Mouse (Mus musculus): Measurements from ENCODE around the gene Iqsec1. TPM values are rescaled to one million over a fixed set of nuclear protein-coding genes. Genes with fewer than 3 reads are reported as not detected.

Gene Iqsec1
- polyA plus RNA-seq, 1 experiment from 2014 or later = 8.7 TPM

DNA sequence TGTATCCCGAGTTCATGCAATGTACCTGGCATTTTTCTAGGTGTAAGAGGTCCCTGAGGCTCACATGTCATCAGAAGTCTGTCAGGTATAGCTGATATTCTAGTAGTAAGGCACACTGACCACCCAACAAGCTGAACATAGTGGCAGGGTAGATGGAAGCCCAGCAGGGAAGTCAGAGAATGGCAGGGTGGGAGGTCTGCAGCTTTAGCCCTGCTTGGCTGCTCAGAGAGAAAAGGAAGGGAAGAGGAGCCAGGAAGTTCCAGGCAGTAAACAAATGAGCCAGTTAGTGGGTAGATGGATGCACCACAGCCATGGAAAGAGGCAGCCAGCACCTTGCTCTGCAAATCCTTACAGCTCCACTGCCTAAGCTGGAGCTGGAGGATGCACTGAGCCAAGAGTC lies 181.7 kb downstream of the Iqsec1 start:
- peaks cover 3% of the 10 kb centered on the region; the same call in 1 of the 2 replicates for H3K27me3 ChIP-seq (replicated peaks)
- no peak overlapping the region for H3K4me2 ChIP-seq (replicated peaks)
- no peaks in the 10 kb centered on the region for H3K9me3 ChIP-seq
- peaks cover 14% of the 10 kb centered on the region for H3K4me1 ChIP-seq (replicated peaks)
- ATAC-seq = no peak
- H3K36me3 ChIP-seq = no peaks in the 10 kb centered on the region
- no peak overlapping the region for H3K4me3 ChIP-seq (replicated peaks)
- WGBS = 89% methylated on average over 1 of the region's 1 CpGs
- H3K27ac ChIP-seq = no peak overlapping the region
- no peak overlapping the region for H3K9ac ChIP-seq

DNA sequence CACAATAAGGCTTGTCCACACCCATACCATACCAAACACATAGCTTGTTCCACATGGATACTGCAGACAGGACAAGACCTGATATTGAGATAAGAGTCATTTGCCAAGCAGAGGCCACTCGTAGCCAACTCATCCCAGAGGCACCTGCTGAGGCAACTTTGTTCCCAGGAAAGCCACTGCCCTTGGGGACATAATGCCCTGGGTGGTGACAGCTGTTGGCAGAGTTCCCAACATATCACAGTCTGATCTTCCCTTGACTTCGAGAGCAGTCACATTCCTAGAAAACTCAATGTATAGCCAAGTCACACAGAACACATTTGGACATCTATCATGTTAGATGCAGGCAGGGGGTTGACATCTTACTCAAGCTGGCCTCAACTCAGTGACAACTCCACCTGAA lies 183.4 kb downstream of the Iqsec1 start:
- no peaks in the 10 kb centered on the region for H3K9me3 ChIP-seq
- no peak overlapping the region for H3K27ac ChIP-seq
- no peaks in the 10 kb centered on the region for H3K36me3 ChIP-seq
- H3K4me1 ChIP-seq (replicated peaks) = peaks cover 12% of the 10 kb centered on the region
- peaks cover 3% of the 10 kb centered on the region; the same call in 1 of the 2 replicates for H3K27me3 ChIP-seq (replicated peaks)
- H3K4me2 ChIP-seq (replicated peaks) = no peak overlapping the region
- H3K9ac ChIP-seq = no peak overlapping the region
- H3K4me3 ChIP-seq (replicated peaks) = no peak overlapping the region
- ATAC-seq = no peak
- 63% methylated on average over 2 of the region's 2 CpGs for WGBS

DNA sequence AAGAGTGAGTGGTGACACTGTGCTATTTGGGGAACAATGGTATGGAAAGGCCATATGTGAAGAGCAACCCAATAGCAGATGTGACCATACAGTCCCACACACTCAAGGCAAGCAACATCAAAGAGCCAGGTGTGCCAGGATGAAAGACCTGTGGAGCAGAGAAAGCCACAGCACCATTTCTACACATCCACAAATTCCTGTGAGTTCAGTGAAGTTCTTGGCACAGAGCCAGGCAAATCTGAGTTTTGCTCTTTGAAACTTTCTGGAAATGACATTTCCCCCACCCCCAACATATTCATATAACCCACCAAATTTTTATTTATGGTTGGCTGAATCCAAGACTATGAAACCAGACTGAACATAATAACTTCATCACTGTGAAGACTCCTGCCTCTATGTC lies 183.8 kb downstream of the Iqsec1 start:
- Histone ChIP-seq H3K4me1 (replicated peaks) (peaks cover 8% of the 10 kb centered on the region), H3K4me2 (replicated peaks) (no peak overlapping the region), H3K9me3 (no peaks in the 10 kb centered on the region), H3K4me3 (replicated peaks) (no peak overlapping the region), H3K9ac (no peak overlapping the region), H3K27me3 (replicated peaks) (no peaks in the 10 kb centered on the region), H3K36me3 (no peaks in the 10 kb centered on the region), H3K27ac (no peak overlapping the region)
- ATAC-seq = no peak

DNA sequence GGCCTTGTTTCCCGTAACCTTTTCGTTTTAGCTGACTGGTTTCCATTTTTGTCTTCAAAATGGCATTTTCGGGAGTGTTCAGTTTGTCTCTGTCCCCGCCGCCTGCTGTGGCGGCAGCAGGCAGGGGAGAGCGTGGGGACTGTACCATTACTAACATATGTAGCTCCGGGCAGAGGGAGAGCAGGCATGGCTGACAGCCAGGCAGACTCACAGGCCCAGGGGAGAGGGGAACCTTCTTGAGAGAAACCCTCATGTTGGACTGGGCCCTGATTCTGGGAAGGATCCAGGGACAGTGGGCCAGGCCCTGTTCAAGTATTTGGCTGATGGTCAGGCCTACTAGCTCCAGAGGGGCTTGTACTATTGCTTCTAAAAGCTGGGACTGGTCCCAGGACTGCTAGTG lies 185.9 kb downstream of the Iqsec1 start:
- no peak for ATAC-seq
- Histone ChIP-seq H3K4me3 (replicated peaks) (no peak overlapping the region), H3K4me2 (replicated peaks) (no peak overlapping the region), H3K9ac (no peak overlapping the region), H3K27ac (no peak overlapping the region), H3K27me3 (replicated peaks) (no peaks in the 10 kb centered on the region), H3K9me3 (no peaks in the 10 kb centered on the region), H3K4me1 (replicated peaks) (no peaks in the 10 kb centered on the region), H3K36me3 (no peaks in the 10 kb centered on the region)
- 81% methylated on average over 8 of the region's 8 CpGs for WGBS

DNA sequence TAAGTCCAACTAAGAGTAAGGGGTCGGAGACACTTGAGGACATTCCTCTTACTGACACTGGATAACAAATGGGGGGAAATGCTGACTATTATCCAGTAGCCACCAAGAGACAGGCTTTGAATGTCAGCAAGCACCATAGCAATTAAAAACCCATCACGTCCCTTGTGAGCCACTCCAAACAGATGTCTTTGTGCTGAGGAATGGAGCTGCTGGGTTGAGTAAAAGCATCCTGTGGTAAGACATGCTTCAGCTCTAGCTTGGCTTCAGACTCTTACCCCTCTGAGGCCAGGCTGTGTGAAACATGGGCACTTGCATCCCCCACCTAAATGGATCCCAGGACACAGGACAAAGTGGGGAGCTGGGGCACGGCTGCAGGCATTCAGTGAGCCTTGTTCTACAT lies 186.4 kb downstream of the Iqsec1 start:
- WGBS = 73% methylated on average over 3 of the region's 3 CpGs
- no peak overlapping the region for H3K9ac ChIP-seq
- no peaks in the 10 kb centered on the region for H3K36me3 ChIP-seq
- no peaks in the 10 kb centered on the region for H3K4me1 ChIP-seq (replicated peaks)
- no peak overlapping the region for H3K27ac ChIP-seq
- no peaks in the 10 kb centered on the region for H3K27me3 ChIP-seq (replicated peaks)
- no peaks in the 10 kb centered on the region for H3K9me3 ChIP-seq
- ATAC-seq = no peak
- H3K4me2 ChIP-seq (replicated peaks) = no peak overlapping the region
- H3K4me3 ChIP-seq (replicated peaks) = no peak overlapping the region

DNA sequence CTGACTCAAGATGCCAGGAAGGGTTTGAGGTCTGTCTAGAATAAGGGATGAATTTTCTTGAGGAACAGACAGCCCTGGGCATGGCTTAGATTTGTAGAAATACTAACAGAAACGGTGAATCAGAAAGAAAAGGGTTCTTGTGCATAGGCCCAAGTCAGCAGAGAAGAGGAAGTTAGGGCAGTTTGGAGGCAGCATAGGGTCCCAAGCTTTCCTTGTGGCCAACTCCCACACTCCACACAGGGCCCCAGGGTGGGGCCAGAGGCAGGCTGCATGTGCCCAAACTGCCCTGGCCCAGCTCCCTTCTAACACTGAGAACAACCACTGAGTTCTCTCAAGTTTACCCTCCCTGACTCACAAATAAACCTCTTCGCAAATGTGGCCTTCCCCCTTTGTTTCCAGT lies 187.7 kb downstream of the Iqsec1 start:
- 89% methylated on average over 2 of the region's 2 CpGs for WGBS
- ATAC-seq = no peak

DNA sequence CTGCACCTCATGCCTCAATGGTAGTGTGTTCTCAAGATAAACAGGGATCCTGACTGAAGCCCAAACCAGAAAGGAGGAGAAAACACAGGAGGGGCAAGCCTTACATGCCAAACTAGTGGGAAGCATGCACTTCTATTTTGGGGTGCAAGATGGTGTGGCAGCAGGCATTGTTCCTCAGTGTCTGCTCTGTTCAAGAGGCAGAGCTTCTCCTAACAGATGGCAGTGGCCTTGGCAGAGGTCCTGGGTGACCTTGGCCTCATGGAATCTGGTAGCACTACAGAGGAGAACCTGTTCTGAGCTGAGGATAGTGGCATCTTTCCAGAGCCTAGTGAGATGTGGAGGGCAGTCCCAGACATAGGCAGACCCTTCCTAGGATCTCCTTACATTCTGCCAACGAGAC lies 189.4 kb downstream of the Iqsec1 start:
- ATAC-seq = no peak
- Histone ChIP-seq H3K27me3 (replicated peaks) (no peaks in the 10 kb centered on the region), H3K36me3 (no peaks in the 10 kb centered on the region), H3K9ac (no peak overlapping the region), H3K4me1 (replicated peaks) (no peaks in the 10 kb centered on the region), H3K27ac (no peak overlapping the region), H3K4me3 (replicated peaks) (no peak overlapping the region), H3K4me2 (replicated peaks) (no peak overlapping the region), H3K9me3 (no peaks in the 10 kb centered on the region)
- 92% methylated on average over 1 of the region's 1 CpGs for WGBS

More for the DNA sequence above, 187.7 kb downstream of the Iqsec1 start:
- Histone ChIP-seq H3K27ac (no peak overlapping the region), H3K9ac (no peak overlapping the region), H3K27me3 (replicated peaks) (no peaks in the 10 kb centered on the region), H3K4me1 (replicated peaks) (no peaks in the 10 kb centered on the region), H3K9me3 (no peaks in the 10 kb centered on the region), H3K4me3 (replicated peaks) (no peak overlapping the region), H3K36me3 (no peaks in the 10 kb centered on the region), H3K4me2 (replicated peaks) (no peak overlapping the region)

DNA sequence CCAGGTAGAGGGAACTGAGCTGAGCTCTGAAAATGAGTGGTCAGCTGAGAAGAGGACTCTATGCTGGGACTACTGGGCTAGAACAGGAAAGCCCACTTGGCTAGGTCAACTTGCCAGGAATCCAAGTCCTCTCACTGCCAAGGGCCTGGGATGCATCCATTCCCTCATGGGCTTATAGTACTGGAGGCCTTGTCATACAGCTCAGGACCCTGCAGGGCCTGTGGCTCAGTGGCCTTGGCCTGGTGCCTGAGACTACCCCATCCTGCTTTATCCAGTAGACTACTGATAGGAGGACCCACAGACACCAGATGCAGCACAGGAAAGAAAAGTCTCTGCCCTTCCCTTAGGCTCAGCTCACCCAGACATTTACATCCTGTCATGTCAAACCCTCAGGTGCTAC lies 190.3 kb downstream of the Iqsec1 start:
- no peak for ATAC-seq
- Histone ChIP-seq H3K4me1 (replicated peaks) (no peaks in the 10 kb centered on the region), H3K9me3 (no peaks in the 10 kb centered on the region)

DNA sequence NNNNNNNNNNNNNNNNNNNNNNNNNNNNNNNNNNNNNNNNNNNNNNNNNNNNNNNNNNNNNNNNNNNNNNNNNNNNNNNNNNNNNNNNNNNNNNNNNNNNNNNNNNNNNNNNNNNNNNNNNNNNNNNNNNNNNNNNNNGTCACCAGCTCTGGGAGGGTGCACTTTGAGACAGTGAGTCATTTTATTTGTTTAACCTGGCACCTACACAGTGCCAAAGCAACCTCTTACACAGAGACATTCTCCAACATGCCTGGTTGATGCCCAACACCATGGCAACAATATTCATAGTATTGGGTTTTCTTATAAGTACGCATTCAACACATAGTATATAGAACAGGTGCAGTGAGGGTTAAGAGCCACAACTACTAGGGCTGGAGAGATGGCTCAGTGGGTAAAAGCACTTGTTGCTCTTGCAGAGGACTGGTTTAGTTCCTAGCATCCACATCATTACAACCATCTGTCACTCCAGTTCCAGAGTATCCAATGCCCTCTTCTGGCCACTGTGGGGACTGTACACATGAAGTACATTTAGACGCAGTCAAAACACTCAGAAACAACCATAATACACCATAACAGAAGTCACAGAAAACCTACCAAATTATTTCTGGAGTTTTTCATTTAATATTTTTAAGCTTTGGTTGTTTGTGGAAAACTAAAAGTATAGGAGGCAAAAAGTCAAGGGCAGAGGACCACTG lies 191.4 kb downstream of the Iqsec1 start:
- Histone ChIP-seq H3K36me3 (no peaks in the 10 kb centered on the region), H3K9me3 (no peaks in the 10 kb centered on the region), H3K4me2 (replicated peaks) (no peak overlapping the region), H3K4me3 (replicated peaks) (no peak overlapping the region), H3K27me3 (replicated peaks) (no peaks in the 10 kb centered on the region), H3K27ac (no peak overlapping the region), H3K4me1 (replicated peaks) (no peaks in the 10 kb centered on the region), H3K9ac (no peak overlapping the region)
- no peak for ATAC-seq
- WGBS = 90% methylated on average over 2 of the region's 2 CpGs

More for the DNA sequence above, 190.3 kb downstream of the Iqsec1 start:
- H3K36me3 ChIP-seq = no peaks in the 10 kb centered on the region
- H3K27ac ChIP-seq = no peak overlapping the region
- H3K27me3 ChIP-seq (replicated peaks) = no peaks in the 10 kb centered on the region
- H3K4me3 ChIP-seq (replicated peaks) = no peak overlapping the region
- H3K9ac ChIP-seq = no peak overlapping the region
- no peak overlapping the region for H3K4me2 ChIP-seq (replicated peaks)

DNA sequence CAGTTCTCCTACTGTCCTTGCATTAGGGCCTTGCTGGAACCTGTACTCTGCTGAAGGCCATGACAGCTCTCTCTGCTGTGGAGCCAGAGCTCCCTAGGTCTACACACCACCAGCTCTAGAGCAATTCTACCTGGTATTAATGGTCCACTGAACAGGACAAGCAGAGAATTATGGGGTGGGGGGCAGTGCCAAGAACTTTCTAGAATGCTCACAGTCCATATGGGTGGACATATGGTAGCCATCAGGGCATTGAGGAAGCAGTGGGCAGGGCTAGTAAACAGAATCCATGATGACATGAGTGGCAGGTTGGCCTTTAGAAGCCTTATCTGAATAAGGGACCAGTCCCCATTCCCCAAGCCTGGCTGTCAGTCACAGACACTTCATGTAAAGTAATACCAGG lies 197.6 kb downstream of the Iqsec1 start:
- Histone ChIP-seq H3K27ac (no peak overlapping the region), H3K4me3 (replicated peaks) (no peak overlapping the region), H3K9me3 (no peaks in the 10 kb centered on the region), H3K27me3 (replicated peaks) (no peaks in the 10 kb centered on the region), H3K9ac (no peak overlapping the region), H3K4me1 (replicated peaks) (no peaks in the 10 kb centered on the region), H3K4me2 (replicated peaks) (no peak overlapping the region), H3K36me3 (no peaks in the 10 kb centered on the region)
- no peak for ATAC-seq

DNA sequence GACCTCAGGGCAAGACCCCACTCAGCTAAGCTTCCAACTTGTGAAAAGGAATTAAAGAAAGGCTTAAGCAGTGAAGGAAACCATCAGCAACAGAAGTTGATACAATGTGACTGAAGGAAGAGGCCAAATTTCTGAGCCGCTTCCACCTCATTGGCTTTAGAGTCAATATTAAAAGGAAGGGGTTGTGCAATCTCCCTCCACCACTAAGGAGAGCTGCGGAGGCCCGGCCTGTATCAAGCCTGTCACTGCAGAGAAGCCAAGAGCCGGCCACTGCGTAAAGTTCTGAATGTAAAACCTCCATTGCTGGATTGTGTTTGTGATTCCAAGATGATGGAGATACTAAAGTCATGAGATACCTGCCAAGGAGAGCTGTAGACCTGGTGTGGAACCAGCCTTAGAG lies 199.0 kb downstream of the Iqsec1 start:
- no peak overlapping the region for H3K4me3 ChIP-seq (replicated peaks)
- H3K9me3 ChIP-seq = no peaks in the 10 kb centered on the region
- ATAC-seq = no peak
- no peaks in the 10 kb centered on the region for H3K4me1 ChIP-seq (replicated peaks)
- H3K36me3 ChIP-seq = no peaks in the 10 kb centered on the region
- no peak overlapping the region for H3K4me2 ChIP-seq (replicated peaks)
- H3K27ac ChIP-seq = no peak overlapping the region
- H3K9ac ChIP-seq = no peak overlapping the region
- WGBS = 86% methylated on average over 5 of the region's 5 CpGs
- H3K27me3 ChIP-seq (replicated peaks) = no peaks in the 10 kb centered on the region

DNA sequence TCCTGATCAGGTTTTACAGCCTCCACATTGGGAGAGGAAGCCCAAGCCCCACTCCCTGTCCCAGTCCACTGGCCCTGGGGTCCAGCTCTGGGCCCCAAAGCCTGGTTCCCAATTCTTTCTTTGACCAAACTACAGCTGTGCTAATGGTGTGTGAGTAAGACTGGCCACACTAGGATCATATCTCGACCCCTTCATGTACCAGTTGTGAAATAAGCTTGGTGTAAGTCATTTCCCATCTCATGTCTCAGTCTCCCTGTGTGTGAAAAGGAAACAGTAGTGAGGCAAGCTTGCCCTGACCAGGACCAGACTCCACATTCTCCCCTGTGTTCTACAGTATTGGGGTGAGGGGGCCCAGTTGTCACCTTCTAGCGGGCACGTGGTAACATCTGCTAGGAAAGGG lies 200.9 kb downstream of the Iqsec1 start:
- ATAC-seq = no peak
- Histone ChIP-seq H3K27ac (no peak overlapping the region), H3K4me3 (replicated peaks) (no peak overlapping the region), H3K9me3 (no peaks in the 10 kb centered on the region), H3K36me3 (no peaks in the 10 kb centered on the region), H3K27me3 (replicated peaks) (no peaks in the 10 kb centered on the region), H3K4me2 (replicated peaks) (no peak overlapping the region), H3K4me1 (replicated peaks) (no peaks in the 10 kb centered on the region), H3K9ac (no peak overlapping the region)
- WGBS = 93% methylated on average over 3 of the region's 3 CpGs

DNA sequence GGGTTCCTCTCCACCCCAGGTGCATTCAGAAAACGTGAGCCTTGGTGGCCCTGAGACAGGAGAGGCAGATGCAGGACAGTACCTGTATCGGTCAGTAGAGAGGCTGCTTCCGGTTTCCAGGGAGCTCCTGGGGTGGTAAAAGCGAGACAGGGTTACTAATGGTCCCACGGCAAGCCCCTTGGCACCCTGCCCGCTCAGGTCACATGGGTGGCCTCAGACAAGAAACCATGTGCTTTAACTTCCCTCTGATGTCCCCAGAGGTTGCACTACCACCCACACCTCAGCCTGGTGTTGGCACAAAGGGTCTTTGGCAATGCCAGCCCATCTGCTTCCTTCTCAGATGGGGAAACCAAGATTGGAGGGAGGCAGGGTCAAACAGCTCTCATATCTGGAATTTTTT lies 201.4 kb downstream of the Iqsec1 start:
- WGBS = 68% methylated on average over 6 of the region's 6 CpGs

More for the DNA sequence above, 201.4 kb downstream of the Iqsec1 start:
- Histone ChIP-seq H3K36me3 (no peaks in the 10 kb centered on the region), H3K4me1 (replicated peaks) (peaks cover 2% of the 10 kb centered on the region; the same call in 1 of the 2 replicates), H3K9ac (no peak overlapping the region), H3K9me3 (no peaks in the 10 kb centered on the region), H3K27ac (no peak overlapping the region), H3K4me3 (replicated peaks) (no peak overlapping the region), H3K27me3 (replicated peaks) (no peaks in the 10 kb centered on the region), H3K4me2 (replicated peaks) (no peak overlapping the region)
- ATAC-seq = no peak
